Mouse (Mus musculus): Measurements from ENCODE around the gene Cyp46a1.

GRCm38 (mm10) chr12:108288127-108288880 is 45.9 kb upstream of the Cyp46a1 start:
- no peak for TF ChIP-seq CTCF (IDR thresholded peaks at IDR 0.05; ENCODE audit: extremely low read depth, insufficient read depth, low read length)
- no peak for TF ChIP-seq POLR2A (IDR thresholded peaks at IDR 0.05; ENCODE audit: extremely low read depth, insufficient read depth, low read length)

Measured in cortical plate, adult 2 months (tissue).